Mouse (Mus musculus) frontal cortex, postnatal 14 days (tissue): Measurements from ENCODE around the gene Nav2.

Experiments
- DNase-seq, 2 experiments: peaks; one replicate each; pipeline ENCODE4 v3.0.0; 2022; ENCODE audit warnings: low spot score in 2 of 2

Nav2 gene

DNA sequence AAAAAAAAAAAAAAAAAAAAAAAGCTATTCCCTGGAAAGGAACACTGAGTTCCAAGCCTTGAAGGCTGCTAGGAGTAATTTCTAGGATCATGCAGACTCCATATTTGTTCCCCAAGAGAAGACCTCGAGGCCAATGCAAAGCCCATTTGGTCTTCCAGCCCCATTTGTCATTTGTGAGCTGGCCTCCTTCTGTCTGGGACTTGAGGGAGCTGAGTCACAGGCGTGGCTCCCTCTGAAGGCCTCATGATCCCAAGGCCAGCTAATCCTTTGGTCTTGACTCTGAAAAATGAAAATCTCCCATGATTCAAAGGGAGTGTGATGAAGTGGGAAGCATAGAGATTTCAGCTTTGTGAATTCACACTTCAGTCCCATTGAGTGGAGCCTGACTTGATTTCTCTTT is 370.0 kb downstream of the Nav2 start:
- DNase-seq, result no peak

DNA sequence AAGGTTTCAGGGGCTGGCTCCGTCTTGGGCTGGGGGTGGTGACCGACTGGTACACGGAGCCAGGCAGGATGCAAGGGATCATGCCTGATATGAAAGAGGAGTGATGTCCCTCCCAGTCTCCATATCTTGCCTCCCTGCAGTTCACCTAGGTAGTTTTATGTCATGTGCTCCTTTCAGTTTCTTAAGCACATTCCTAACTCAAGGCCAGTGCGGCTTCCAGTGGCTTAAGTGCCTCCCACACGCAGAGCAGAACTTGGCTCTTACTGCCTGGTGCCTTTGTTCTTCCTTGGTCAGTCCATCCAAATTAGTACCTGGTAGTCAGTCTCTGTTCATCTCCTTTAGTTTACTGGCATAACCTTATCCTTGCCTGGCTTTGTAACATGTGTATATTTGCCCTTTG is 371.9 kb downstream of the Nav2 start:
- DNase-seq, result no peak

DNA sequence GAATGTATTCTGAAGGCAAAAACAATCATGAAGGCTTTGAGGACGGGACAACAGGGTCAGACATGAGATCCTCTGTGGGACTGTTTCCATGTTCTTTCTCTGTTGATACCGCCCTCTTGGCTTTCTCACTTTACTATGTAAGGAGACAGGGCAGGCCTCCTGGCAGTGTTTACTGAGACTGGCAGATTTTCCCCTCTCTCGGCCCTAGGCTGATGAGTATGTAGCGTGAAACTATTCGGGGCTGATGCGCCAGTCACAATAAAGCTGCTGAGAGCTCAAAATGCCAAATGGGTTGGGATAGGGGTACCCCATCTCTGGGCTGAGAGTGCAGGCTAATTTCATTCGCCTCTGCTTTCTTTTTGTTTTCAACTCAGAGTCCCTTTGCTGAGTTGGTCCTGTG is 373.9 kb downstream of the Nav2 start:
- no peak for DNase-seq

DNA sequence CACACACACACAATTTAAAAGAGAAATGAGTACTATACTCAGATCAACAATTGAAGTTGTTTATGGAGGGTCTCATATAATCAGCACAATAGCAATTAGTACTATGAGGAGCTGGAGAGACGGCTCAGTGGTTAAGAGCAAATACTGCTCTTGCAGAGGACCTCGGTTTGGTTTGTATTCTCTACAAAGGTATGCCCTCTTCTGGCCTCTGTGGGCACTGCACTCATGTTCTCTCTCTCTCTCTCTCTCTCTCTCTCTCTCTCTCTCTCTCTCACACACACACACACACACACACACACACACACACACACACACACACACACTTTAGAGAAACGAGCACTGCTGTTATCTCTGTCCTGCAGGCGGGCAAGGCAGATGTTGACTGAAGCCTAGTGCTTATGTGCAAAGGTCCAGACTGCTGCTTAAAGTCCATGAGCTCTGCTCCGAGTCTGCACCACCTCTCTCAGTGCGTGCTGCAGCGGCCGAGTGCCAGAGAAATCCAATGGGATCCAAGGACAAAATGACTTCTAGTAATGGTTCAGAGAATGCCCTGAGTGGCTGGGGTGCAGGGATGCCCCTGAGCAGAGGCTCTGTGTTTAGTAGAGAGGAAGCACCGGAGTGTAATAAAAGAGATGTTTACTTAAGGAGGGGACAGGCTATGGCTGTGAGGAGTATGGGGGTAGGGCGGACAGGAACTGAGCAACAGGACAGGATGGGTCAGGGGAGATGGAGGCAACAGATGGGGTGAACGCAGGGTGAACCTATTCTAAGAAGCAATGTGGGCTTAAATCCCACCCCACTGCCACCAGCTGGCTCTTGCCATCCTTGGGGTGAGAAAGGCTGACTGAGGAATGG is 375.2 kb downstream of the Nav2 start:
- DNase-seq, result no peak

DNA sequence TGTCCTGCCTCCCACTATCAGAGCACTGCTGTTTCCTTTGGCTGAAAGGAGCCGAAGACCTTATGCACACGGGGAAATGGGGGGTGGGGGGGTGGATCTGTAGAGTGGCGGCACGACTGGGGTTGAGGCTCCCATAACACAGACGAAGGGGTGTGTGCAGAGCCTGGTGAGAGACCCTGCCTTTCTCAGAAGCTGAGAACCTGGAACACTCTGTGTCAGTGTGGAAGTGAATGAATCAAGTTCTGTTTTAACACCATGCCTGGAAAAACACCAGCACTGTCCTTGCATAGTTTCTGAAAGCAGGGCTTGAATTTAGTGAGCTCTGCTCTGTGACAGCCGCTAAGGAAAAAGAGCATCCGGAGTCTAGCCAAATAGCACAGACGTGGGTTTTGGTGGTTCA is 379.7 kb downstream of the Nav2 start:
- no peak for DNase-seq

DNA sequence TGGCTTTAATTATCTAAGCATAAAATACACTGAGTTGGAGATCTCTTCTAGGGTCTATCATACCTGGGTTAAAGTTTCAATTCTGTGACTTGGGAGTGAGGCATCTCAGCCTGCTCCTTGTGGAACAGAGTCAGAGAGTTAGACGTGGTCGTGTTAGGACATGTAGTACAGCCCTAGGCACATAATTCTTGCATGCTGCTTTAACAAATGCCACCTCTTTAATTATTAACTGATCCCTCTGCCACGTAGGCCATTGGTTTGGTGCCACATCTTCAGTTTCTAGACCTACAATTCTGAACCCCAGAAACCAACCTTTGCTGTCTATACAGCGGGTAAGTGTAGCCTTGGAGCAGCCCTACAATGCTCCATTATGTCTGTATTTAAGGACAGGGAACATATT is 381.8 kb downstream of the Nav2 start:
- no peak for DNase-seq

DNA sequence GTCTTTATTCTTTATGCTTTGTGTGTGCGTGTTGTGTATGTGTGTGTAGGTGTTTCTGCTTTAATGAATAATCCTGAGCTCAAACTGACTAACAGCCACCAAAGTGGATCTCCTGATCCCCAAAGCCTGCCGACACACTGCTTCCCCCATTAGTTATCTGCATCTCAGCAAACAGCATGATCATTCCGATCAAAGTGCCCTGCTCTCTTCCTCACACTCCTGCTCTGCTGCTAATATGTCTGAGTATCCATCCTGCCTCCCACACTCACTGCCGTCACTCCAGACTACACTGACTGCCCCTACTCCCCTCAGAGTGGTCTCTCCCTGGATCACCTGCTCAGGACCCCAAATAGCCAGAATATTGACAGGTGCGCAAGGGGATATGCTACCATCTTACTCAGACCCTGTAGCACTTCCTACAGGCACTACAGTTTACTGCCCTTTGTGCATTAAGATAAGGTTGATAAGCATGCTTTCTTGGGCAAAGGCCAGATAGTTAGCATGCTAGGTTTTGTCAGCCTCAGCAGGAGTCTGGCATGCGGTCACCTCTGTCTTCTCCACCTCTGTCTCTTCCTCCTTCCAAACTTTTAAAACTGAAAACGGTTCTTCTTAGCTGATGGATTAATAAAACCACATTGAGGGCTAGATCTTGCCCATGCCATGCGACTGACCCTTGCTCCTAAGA is 382.8 kb downstream of the Nav2 start:
- no peak for DNase-seq

DNA sequence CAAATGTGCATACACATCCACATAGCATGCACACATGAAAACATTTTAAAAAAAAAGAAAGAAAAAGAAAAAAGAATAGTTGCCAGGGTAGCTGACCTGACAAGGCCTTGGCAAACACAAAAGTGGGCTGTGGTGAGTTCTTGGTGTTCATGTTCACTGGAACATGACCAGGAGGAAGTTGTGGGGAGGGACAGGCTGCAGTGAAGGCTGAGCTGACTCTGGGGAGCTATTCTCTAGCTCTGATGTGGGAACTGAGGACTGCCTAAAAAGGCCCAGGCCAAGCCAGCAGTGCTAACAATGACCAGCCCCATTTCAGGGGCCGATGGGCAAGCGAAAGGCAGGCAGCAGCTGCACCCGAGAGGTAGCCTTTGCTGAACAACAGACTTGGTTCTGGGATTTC is 388.6 kb downstream of the Nav2 start:
- no peak for DNase-seq

DNA sequence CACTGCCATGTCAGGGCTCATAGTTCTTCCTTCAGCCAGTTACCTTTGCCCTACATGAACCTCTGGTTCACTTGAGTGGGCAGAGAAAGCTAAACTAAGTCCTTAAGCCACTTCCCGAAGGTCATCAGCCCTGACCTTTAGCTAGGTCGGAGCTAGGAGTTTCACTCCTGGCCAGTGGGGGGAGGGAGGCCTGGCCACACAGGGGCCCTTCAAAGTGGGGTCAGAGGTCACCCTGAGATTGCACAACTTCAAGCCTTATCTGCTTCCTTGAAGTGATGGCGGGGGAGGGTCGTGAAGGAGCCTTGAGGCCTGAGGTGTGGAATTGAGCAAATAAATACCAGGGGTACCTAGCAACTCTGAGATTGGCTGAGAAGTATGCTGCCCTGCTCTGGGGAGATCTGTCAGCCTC is 389.9 kb downstream of the Nav2 start:
- DNase-seq, result no peak

DNA sequence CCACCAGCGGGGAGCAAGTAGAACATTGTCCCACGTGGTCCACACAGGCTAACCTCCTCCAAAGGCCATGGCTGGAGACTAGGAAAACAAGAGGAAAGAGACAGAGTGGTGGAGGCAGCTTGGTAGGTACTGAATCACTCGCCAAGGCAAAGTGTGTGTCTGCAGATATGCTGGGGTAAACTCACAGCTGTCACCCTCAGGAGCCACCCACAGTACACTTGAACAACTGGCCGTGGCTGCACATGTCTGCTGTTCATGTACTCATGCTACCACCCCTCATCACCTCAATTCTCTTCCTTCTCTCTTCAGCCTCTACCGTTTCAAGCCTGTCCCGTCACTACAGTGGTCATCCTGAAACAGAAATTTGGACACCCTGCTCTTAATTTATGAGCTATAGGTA is 393.0 kb downstream of the Nav2 start:
- no peak for DNase-seq

DNA sequence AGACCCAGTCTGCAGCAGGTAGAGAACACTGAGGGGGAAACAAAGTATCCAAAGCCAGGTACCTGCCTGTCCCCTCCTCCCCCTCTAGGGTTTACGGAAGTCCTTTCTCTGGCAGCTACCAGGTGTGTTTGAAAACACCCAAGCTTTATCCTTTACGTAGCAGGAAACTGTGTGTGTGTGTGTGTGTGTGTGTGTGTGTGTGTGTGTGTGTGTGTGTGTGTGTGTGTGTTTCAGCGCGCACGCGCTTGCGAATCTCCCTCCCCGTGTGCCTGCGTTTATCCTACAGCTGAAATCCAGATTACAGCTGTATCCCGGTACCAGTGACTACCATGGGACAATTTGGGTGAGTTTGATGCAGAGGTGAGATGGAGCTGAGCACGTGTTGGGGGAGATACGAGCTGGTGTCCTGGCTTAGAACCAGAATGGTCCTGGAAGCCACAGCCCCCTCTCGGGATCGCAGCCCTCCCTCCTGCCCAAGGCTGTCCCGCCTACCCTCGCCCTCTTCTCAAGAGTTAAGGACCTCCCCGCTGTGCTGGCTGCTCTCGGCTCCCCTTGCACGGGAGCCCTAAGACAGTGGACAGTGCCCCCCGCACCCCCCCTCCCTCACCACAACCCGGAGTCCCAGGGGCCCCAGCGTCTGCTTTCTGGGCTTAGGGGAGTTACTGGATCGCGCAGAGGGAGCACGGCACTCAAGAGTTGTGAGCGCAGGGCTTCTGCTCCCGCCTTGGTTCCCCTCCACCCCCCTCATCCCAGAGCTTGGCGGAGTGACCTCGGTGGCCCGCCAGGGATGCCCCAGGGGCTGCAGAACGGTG is 395.3 kb downstream of the Nav2 start:
- DNase-seq, result no peak

DNA sequence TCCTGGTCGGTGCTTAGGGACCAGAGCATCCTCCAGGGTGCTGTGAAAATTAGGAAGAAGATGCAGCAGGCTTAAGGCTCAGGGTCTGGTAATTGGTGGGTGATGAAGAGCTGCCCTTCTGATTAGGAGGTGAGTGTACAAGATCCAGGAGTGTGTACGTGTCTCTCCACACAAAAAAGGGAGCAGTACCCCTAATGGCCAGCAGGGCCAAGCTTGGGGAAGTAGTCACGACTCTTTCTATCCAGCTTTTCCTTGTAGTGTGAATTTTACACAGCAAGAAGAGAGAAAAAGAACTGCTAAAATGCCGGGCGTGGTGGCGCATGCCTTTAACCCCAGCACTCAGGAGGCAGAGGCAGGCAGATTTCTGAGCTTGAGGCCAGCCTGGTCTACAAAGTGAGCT is 399.2 kb downstream of the Nav2 start:
- DNase-seq, result no peak

DNA sequence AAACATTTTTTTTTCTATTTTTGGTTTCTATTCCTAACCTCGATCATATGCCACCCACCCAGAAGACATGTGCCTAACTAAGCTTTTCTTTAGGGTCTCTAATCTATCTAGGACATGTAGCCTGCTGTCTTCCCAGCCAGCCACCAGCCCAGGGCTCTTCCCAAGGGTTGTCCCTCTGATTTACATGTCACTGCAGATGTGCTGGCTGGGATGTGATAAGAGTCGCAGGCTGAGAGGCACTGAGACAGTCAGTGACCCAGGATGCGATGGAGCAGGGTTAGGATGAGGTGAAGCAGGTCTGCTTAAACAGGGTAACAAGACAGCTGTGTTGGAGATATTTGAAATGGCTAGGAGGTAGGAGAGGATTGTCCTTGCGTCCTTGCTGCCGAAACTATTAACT is 401.2 kb downstream of the Nav2 start:
- DNase-seq, result no peak

DNA sequence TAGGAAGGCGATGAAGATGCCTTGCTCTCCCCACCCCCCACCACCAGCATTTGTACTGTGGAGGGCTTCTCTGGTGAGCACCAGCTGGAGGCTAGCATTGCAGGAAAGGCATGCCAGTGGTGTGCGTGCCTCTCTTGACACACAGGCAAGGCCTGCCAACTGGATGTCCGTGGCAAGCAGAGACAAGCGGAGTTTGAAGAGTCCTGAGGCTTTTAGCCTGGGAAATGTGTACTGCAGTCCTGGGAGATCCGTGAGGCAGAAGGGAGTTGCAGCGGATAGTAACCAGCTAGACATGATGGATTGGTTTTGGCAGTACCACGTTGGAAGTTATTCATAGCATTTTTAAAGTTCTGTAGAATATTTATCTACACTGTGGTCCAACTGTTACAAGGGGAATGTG is 405.4 kb downstream of the Nav2 start:
- DNase-seq, result no peak

DNA sequence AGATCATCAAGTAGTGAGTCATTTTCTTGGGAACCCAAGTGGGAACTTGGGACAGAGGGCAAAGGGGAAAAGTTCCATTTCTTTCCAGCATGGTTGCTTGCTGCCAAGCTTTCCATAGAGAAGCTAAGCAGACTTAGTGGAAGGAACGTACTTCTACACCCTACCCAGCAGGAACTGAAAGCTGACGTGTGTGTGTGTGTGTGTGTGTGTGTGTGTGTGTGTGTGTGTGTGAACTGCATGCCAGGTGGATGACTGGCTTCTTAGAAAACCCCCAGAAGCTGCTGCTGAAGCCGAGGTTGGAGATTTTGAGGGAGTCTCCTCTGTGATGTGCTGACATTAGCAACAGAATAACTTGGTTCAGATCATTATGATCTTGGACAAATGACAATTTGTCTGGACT is 406.5 kb downstream of the Nav2 start:
- DNase-seq, result no peak

DNA sequence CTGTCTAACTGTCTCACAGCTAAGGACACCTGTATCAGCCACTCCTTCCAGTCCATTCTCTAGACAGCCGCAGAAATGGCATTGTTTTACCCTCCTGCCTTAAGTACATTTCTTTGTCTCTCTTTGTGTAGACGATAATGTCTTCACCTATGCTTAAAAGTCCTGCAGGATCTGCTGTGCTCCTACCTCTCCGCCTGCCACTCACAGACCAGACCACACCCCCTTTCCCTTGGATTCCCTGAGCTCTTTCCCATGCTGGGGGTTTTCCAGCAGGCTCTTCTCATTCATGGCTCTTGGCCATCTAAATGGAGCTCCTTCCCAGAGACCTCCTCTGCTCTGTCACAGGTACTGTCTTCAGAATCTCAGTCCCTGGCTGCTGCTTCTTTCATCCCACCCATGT is 408.1 kb downstream of the Nav2 start:
- no peak for DNase-seq

DNA sequence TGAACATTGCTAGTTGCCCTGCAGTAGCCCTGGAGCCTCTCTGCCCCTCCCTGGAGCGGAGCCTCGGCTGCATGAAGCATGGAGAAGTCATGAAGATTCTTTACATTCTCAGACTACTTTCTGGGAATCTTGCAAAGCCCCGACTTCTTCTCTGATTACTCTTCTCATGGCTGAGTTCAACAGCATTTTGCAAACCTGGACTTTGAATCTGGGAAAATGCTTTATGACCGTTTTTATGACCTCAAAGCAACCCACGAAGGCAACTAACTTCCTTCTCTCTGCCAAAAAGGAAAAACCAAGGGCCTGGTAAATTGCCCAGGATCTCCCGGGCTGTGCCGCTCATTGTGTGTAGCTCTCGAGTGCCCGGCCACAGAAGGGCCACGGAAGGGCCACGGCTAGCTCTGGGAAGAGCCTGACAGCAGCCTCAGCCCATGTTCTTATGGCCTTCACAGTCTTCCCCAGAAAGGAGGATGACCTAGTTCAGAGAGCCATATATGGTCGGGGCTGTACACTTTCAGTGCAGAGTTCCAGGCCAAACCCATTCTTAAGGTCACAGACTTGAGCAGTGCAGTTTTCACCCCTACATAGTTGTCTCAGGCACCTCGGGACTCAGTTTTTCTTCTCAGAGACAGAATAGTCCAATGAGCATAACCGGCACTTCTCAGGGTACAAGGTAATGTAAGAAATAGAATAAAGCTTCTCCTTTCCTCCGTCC is 409.8 kb downstream of the Nav2 start:
- no peak for DNase-seq

DNA sequence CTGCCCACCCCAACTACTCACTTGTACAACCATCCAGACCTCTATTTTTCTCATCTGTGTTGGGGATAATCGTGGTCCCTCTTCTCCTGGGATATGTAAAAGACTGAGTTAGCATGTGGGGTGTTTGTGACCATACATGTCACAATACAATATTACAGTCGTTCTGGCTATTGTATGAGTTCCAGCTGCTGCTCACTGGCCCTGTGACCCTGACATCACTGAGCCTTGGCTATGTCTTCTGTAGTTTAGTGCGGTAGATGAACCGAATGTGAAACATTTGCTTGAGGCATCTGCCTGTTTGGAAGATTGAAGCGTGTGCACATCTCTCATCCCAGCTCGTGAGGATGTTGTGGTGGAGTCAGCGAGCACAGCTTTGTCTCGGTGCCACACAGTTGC is 410.4 kb downstream of the Nav2 start:
- DNase-seq, result no peak

DNA sequence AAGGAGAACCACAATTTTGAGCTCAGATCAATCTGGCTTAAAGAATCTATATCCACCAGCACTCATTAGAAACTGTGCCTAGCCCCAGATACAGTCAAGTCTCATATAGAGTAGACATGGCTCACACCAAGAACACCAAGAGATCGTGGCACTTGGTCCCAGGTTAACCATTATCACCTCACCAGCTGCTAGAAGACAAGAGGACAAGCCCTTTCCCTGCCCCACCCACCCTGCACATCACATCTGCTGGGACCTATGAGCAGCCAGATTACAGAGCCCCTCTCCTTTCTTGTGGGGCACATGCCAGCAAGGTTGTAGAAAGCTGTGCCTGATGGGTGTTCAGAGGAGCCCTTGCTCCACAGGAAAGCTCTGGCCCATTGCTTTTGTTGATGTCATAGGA is 411.5 kb downstream of the Nav2 start:
- no peak for DNase-seq

DNA sequence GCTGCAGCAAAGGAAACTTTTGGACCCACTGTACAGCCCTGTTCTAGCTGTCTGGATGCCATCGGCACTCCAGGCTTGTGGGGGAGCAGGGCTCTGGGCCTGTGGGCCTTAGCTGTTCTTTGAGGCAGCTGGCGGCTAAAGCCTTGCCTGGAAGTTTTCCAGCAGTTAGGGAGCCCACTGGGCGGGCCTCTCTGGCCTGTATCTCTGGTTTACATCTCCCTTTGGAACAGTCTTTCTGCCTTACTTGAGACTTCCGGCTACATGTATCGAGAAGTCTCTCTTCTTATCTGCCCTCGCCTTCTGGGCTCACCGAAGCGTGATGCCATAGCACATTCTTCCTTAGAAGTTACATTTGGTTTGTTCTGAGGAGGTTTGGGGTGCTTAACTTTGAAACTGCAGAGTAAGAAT is 412.6 kb downstream of the Nav2 start:
- no peak for DNase-seq

DNA sequence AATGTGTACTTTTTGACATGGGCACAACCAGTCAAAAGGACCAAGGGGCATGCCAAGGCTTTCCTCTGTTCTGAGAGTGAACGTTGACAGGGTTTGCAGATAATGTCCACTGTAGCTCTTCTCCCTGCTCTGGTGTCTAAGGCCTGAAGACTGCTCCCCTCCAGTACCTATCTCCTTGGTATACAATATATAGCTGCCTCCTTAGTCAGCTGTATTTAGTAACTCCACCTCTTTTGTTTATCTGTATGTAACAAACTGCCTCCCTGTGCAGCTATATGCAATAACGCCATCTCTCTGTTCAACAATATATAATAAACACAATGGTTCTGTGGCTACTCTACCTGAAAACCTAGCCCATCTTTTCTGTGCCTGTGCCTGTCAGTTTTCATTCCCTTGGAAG is 413.7 kb downstream of the Nav2 start:
- no peak for DNase-seq

DNA sequence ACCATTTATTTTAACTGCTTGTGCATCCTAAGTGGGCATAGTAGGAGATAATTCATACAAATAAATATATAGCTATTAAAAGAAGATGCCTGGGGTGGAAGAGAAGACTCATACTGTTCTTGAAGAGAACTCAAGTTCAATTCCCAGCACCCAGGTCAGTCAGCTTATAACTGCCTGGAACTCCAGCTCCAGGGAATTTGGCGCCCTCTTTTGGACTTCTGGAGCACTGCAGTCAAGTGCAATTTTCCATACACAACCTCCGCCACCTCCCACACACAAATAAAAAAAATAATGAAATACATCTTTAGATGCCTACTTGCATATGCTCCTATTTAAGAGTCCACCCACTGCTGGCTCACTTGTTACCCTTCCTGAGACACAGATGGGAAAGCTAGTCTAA is 416.1 kb downstream of the Nav2 start:
- DNase-seq, result no peak
